Mouse (Mus musculus) heart, adult 2 months (tissue): ENCODE measurements at regions not wholly inside any gene's neighbourhood (a gene's known extent, or its start where the extent isn't known, plus 50 kb on each side); places are given as distances from the start of the nearest gene placed in this dataset.

Experiments
- DNase-seq, 2 experiments: peaks; one replicate each; pipeline ENCODE4 v3.0.0; 2021
- H3K27ac ChIP-seq: fragments of 200-600 bp; 2 replicates; pipeline ENCODE4 v1.8.1; 2022
- H3K27me3 ChIP-seq: fragments of 200-500 bp; 2 replicates; pipeline ENCODE4 v1.6.1; 2012; ENCODE audit warnings: mild to moderate bottlenecking, low read length, inconsistent platforms, mixed read lengths; ENCODE audit not compliant: control insufficient read depth, insufficient read depth
- H3K36me3 ChIP-seq: fragments of 200-500 bp; 2 replicates; pipeline ENCODE4 v1.6.1; 2012; ENCODE audit warnings: low read length, inconsistent platforms; ENCODE audit not compliant: control insufficient read depth, insufficient read depth
- H3K4me1 ChIP-seq: fragments of 200-500 bp; 2 replicates; pipeline ENCODE4 v1.6.1; 2011; ENCODE audit warnings: low read length; ENCODE audit not compliant: control insufficient read depth, insufficient read depth
- H3K4me3 ChIP-seq: fragments of 200-600 bp; 2 replicates; pipeline ENCODE4 v1.8.1; 2022
- H3K79me2 ChIP-seq: fragments of 200-500 bp; replicated peaks from 2 replicates; pipeline ENCODE4 v1.6.1; 2012; ENCODE audit warnings: mild to moderate bottlenecking, inconsistent platforms, low read length, moderate library complexity, mixed read lengths; ENCODE audit not compliant: control insufficient read depth, insufficient read depth
- H3K9ac ChIP-seq: fragments of 200-500 bp; 2 replicates; pipeline ENCODE4 v1.6.1; 2012; ENCODE audit warnings: low read depth, mild to moderate bottlenecking, control low read depth, inconsistent platforms, low read length, mixed read lengths
- CTCF ChIP-seq: fragments of 200-600 bp; IDR thresholded peaks from 2 replicates; pipeline ENCODE4 v1.8.1; 2022; ENCODE audit warnings: antibody characterized with exemption, mild to moderate bottlenecking, moderate library complexity
- EP300 ChIP-seq: fragments of 200-500 bp; IDR thresholded peaks from 2 replicates; pipeline ENCODE4 v1.6.1; 2011; ENCODE audit warnings: low read depth, low read length, control low read depth; ENCODE audit not compliant: insufficient read depth
- POLR2A ChIP-seq: fragments of 200-500 bp; IDR thresholded peaks from 2 replicates; pipeline ENCODE4 v1.6.1; 2011; ENCODE audit warnings: mild to moderate bottlenecking, low read depth, low read length, control low read depth; ENCODE audit not compliant: insufficient read depth
- WGBS: fragments of 180-500 bp; shearing (Covaris S2); methylation state at CpG from one replicate; pipeline ENCODE4 v1.1.7; 2018; 5-methylcytosine and 5-hydroxymethylcytosine counted together
- intact Hi-C: fragments of 180-260 bp; cut with DNase I; formaldehyde crosslinking; loops from one replicate; pipeline ENCODE4 v1.15.1; 2025

DNA sequence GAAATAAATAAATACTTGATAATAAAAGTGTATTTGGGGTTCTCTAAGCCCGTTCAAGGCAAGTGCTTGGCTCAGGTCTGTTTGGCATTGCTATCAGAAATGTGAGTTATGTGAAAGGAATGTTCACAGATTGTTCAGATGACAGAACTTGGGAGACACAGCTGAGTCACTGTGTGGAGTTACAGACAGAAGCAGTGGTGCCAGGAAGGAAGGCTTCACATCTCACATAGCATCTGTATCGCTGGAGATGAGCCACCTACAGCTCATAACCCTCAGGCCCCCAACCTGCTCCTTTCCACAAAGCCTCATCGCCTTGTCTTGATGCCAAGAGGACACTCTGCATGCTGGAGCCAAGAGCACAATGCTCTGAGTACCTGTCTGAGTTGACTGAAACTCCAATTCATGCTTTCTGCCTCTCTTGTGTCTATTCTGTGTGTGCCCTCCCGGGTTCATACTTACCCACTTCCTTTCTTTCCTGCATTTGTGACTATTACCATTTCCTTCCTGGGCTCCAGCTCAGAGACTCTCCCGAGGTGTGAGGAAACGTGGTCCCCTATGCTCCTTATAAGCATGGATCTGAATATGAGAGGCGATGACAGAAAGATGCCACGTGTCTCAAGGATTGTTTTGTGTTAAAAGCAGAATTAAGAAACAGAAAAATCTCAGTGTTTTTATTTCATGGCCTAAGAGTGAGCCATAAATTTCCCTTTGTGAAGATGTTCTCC, 79.6 kb downstream of the Cd24a start:
- TF ChIP-seq EP300 (no peak), POLR2A (no peak), CTCF (no peak)
- Histone ChIP-seq H3K9ac (no peak overlapping the region), H3K36me3 (no peaks in the 10 kb centered on the region), H3K27ac (no peak overlapping the region), H3K4me3 (no peak overlapping the region), H3K4me1 (peaks cover 6% of the 10 kb centered on the region), H3K27me3 (no peaks in the 10 kb centered on the region), H3K79me2 (no peaks in the 10 kb centered on the region)
- intact Hi-C loops, result no loop called here
- 43% methylated on average over 8 of the region's 8 CpGs for WGBS
- no peak for DNase-seq

GRCm38 (mm10) chr10:43658226-43658593, 80.1 kb downstream of the Cd24a start:
- Histone ChIP-seq H3K9ac (no peak overlapping the region), H3K27me3 (no peaks in the 10 kb centered on the region), H3K4me1 (peaks cover 6% of the 10 kb centered on the region), H3K27ac (no peak overlapping the region), H3K36me3 (no peaks in the 10 kb centered on the region), H3K4me3 (no peak overlapping the region), H3K79me2 (no peaks in the 10 kb centered on the region)
- 70% methylated on average over 1 of the region's 1 CpGs for WGBS
- TF ChIP-seq CTCF, result no peak
- TF ChIP-seq EP300, result no peak
- no peak for TF ChIP-seq POLR2A
- intact Hi-C loops, result no loop called here
- no peak for DNase-seq

GRCm38 (mm10) chr10:43664844-43665243, 86.8 kb downstream of the Cd24a start:
- H3K9ac ChIP-seq, result no peak overlapping the region
- intact Hi-C loops, result no loop called here
- H3K27me3 ChIP-seq, result no peaks in the 10 kb centered on the region
- H3K79me2 ChIP-seq, result no peaks in the 10 kb centered on the region
- 55% methylated on average over 4 of the region's 4 CpGs for WGBS
- H3K4me3 ChIP-seq, result no peak overlapping the region
- TF ChIP-seq POLR2A (no peak), EP300 (no peak), CTCF (no peak)
- H3K27ac ChIP-seq, result no peak overlapping the region
- no peak for DNase-seq
- no peaks in the 10 kb centered on the region for H3K36me3 ChIP-seq
- no peaks in the 10 kb centered on the region for H3K4me1 ChIP-seq

GRCm38 (mm10) chr10:43666262-43667085, 88.4 kb downstream of the Cd24a start:
- no peak overlapping the region for H3K9ac ChIP-seq

GRCm38 (mm10) chr10:43667086-43667690, 89.1 kb downstream of the Cd24a start:
- intact Hi-C loops, result no loop called here
- Histone ChIP-seq H3K4me1 (no peaks in the 10 kb centered on the region), H3K27ac (no peak overlapping the region), H3K79me2 (no peaks in the 10 kb centered on the region), H3K9ac (no peak overlapping the region), H3K36me3 (no peaks in the 10 kb centered on the region), H3K27me3 (no peaks in the 10 kb centered on the region), H3K4me3 (no peak overlapping the region)
- DNase-seq, result no peak
- TF ChIP-seq CTCF (no peak), EP300 (no peak), POLR2A (no peak)
- WGBS, result 62% methylated on average over 25 of the region's 25 CpGs

More at GRCm38 (mm10) chr10:43666262-43667085, 88.4 kb downstream of the Cd24a start:
- TF ChIP-seq EP300, result no peak
- no peak for TF ChIP-seq POLR2A
- TF ChIP-seq CTCF, result no peak
- Histone ChIP-seq H3K36me3 (no peaks in the 10 kb centered on the region), H3K4me3 (no peak overlapping the region), H3K4me1 (no peaks in the 10 kb centered on the region), H3K79me2 (no peaks in the 10 kb centered on the region), H3K27me3 (no peaks in the 10 kb centered on the region), H3K27ac (no peak overlapping the region)
- WGBS, result 75% methylated on average over 9 of the region's 9 CpGs
- intact Hi-C loops, result no loop called here
- no peak for DNase-seq

DNA sequence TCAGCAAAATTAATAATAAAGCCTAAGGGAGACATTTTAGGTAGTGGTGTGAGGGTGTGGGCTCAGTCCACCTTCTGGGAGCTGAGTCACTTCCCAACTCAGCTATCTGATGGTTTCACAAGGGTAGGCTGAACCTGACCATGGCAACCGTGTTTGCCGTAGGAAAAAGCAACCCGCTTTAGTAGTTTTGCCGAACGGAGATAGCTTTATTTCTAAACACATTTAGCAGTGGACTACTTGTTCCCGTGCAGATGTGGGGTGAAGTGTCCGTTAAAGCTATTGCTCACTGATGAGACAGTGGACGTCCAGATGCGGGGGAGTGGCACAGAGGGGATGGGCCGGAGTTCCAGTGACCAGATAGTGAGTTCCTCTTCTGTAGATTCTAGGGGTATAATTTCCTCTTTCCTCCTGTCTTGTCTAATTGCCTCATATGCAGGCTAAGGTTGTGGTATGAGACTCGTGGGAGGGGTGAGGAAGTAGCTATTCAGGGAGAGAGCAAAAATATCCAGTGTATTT, 89.7 kb downstream of the Cd24a start:
- Histone ChIP-seq H3K9ac (no peak overlapping the region), H3K36me3 (no peaks in the 10 kb centered on the region), H3K79me2 (no peaks in the 10 kb centered on the region), H3K4me1 (no peaks in the 10 kb centered on the region), H3K4me3 (no peak overlapping the region), H3K27me3 (no peaks in the 10 kb centered on the region), H3K27ac (no peak overlapping the region)
- DNase-seq, result peak in 1 of 2 experiments; percentile 33
- intact Hi-C loops, result no loop called here
- TF ChIP-seq POLR2A (no peak), EP300 (no peak), CTCF (no peak)
- WGBS, result 51% methylated on average over 11 of the region's 11 CpGs
